ENCODE assay signal across 8 mouse cellular contexts in the genomic region with DNA sequence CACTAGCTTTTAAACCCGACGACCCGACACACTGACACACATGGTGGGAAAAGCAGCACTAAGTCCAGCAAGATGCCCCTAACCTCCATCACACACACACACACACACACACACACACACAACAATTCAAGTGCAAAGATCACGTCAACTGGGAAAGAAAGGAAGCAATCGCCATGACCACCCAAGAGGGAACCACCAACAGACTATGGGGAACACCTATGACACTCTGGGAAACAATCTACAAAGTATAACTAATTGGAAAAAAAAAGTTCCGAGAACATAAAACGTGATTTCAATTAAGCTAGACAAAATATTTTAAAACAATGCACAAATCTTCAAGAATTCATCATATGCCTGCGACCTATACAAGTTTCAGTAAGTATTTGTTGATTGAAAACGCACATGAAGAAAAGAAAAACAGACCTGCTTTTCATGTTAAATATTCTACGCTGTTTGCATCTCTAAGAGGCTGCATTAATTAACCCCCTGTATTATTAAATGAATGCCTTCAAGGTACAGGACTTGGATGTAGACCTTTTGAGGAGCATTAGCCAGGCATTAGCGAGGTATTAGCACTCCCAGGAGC. TPM values are rescaled to one million over a fixed set of nuclear protein-coding genes. Genes with fewer than 3 reads are reported as not detected.
DNase-seq lines count a peak whose midpoint lies in the region; ATAC-seq and TF ChIP-seq lines count a peak whose summit lies in the region.

No protein-coding gene starts in this region.

- no peak overlapping the region for H3K27ac ChIP-seq in forebrain, embryonic 14.5 days (ENCODE audit: low read depth, low read length)
- H3K27ac ChIP-seq in liver, embryonic 16.5 days (ENCODE audit: low read length) = peak overlapping the region; percentile 89

- peak overlapping the region; percentile 94 for H3K4me3 ChIP-seq in E14TG2a.4 (replicated peaks; ENCODE audit: low read length)
- H3K4me3 ChIP-seq in forebrain, embryonic 14.5 days (ENCODE audit: low read depth, low read length) = peak overlapping the region; percentile 58
- H3K4me3 ChIP-seq in liver, embryonic 16.5 days (ENCODE audit: low read depth, low read length) = peak overlapping the region; percentile 80

- peaks cover 38% of the 10 kb centered on the region for H3K27me3 ChIP-seq in E14TG2a.4 (ENCODE audit: insufficient read depth, low read length)
- 0 out of 2 replicates have a peak, but pooled peaks cover 2% of the 10 kb centered on the region for H3K27me3 ChIP-seq in forebrain, embryonic 14.5 days (replicated peaks; ENCODE audit: control insufficient read depth, insufficient read depth, low read length)
- no peaks in the 10 kb centered on the region for H3K27me3 ChIP-seq in liver, embryonic 16.5 days (ENCODE audit: control insufficient read depth, insufficient read depth, low read depth, low read length)

- H3K9ac ChIP-seq in forebrain, embryonic 14.5 days (ENCODE audit: low read length) = peak overlapping the region; percentile 73; the same call in 1 of the 2 replicates
- peak overlapping the region; percentile 86 for H3K9ac ChIP-seq in liver, embryonic 16.5 days (ENCODE audit: low read depth, low read length)

- peaks cover 26% of the 10 kb centered on the region for H3K36me3 ChIP-seq in E14TG2a.4 (ENCODE audit: insufficient read depth, low read length)
- H3K36me3 ChIP-seq in forebrain, embryonic 14.5 days (ENCODE audit: control insufficient read depth, insufficient read depth, low read length) = peaks cover 5% of the 10 kb centered on the region
- H3K36me3 ChIP-seq in liver, embryonic 16.5 days (ENCODE audit: control insufficient read depth, insufficient read depth) = no peaks in the 10 kb centered on the region; the same call in 1 of the 2 replicates

- DNase-seq in embryo, embryonic 9.5 days (ENCODE audit: extremely low spot score) = peak; percentile 13
- DNase-seq in embryo, embryonic 10 days (ENCODE audit: low spot score) = no peak
- no peak for DNase-seq in forebrain, embryonic 14.5 days (ENCODE audit: low spot score)
- no peak for DNase-seq in right cerebral cortex, postnatal 25 days
- DNase-seq in right cerebral cortex, postnatal 14 days = no peak
- no peak for DNase-seq in ovary, postnatal 36 days (ENCODE audit: low spot score)

- WGBS in forebrain, embryonic 14.5 days = 29% methylated on average over 11 of the region's 11 CpGs
- 13% methylated on average over 11 of the region's 11 CpGs for WGBS in liver, embryonic 16.5 days (ENCODE audit: insufficient replicate concordance)

- no peak for ATAC-seq in forebrain, embryonic 14.5 days
- no peak for ATAC-seq in liver, embryonic 16.5 days (ENCODE audit: low read depth)

- peak overlapping the region; percentile 93 for H3K4me2 ChIP-seq in forebrain, embryonic 14.5 days (ENCODE audit: low read length)
- H3K4me2 ChIP-seq in liver, embryonic 16.5 days (ENCODE audit: low read depth, low read length) = peak overlapping the region; percentile 84

- peaks cover 29% of the 10 kb centered on the region for H3K4me1 ChIP-seq in E14TG2a.4 (replicated peaks; ENCODE audit: low read depth, low read length)
- peaks cover 8% of the 10 kb centered on the region; the same call in 1 of the 2 replicates for H3K4me1 ChIP-seq in forebrain, embryonic 14.5 days (ENCODE audit: control insufficient read depth, insufficient read depth, low read length)
- peaks cover 52% of the 10 kb centered on the region for H3K4me1 ChIP-seq in liver, embryonic 16.5 days (ENCODE audit: control insufficient read depth, low read depth, low read length)

- no peak for TF ChIP-seq CTCF in E14TG2a.4 (conservative IDR thresholded peaks at IDR 0.05; ENCODE audit: low read length)

- no peaks in the 10 kb centered on the region for H3K9me3 ChIP-seq in E14TG2a.4 (ENCODE audit: low read length)
- no peaks in the 10 kb centered on the region for H3K9me3 ChIP-seq in forebrain, embryonic 14.5 days (replicated peaks; ENCODE audit: control insufficient read depth, low read length)
- H3K9me3 ChIP-seq in liver, embryonic 16.5 days (replicated peaks; ENCODE audit: control insufficient read depth, low read length) = no peaks in the 10 kb centered on the region

RNA-seq across cellular contexts. Expression of a gene that starts 0.9 kb away (rescaled TPM):
- polyA plus RNA-seq in forebrain, embryonic 14.5 days (2014; fragmentation: Nextera tagmentation; extraction: Ambion mirVana) = 1.2 TPM in 2 replicates
- 12.8 and 14.1 TPM in 2 replicates for polyA plus RNA-seq in liver, embryonic 16.5 days (2015; fragmentation: Nextera tagmentation; extraction: Ambion mirVana)

RNA-seq across cellular contexts. Expression of a gene that starts 1.3 kb away (rescaled TPM):
- 16.7 and 19.1 TPM in 2 replicates for polyA plus RNA-seq in forebrain, embryonic 14.5 days (2014; fragmentation: Nextera tagmentation; extraction: Ambion mirVana)
- polyA plus RNA-seq in liver, embryonic 16.5 days (2015; fragmentation: Nextera tagmentation; extraction: Ambion mirVana) = 11.0 TPM in 2 replicates
